ENCODE assay signal across 9 mouse cellular contexts in genomic region chr10:13861115-13861909, GRCm38 (mm10). TPM values are rescaled to one million over a fixed set of nuclear protein-coding genes. Genes with fewer than 3 reads are reported as not detected.
DNase-seq lines count a peak whose midpoint lies in the region; TF ChIP-seq lines count a peak whose summit lies in the region.
"Had no signal": no experiment of that assay in that cellular context is flagged by ENCODE, and none has a peak within 500 bp of the region (broad histone marks: within the 10 kb centered on the region; RNA-seq: fewer than 3 reads in every experiment).

No protein-coding gene starts in this region.

- intact Hi-C loops in heart, adult 2 months (cut with DNase I), result no loop called here
- intact Hi-C loops in heart, postnatal 25 days (cut with DNase I), result loop anchor here (10.0 kb wide), 1 partner anchor 297 kb away; no protein-coding TSS in a partner anchor
- intact Hi-C loops in left cerebral cortex, postnatal 4 days (cut with DNase I), result loop anchor here (10.0 kb wide), 1 partner anchor 297 kb away; no protein-coding TSS in a partner anchor

- no peaks in the 10 kb centered on the region; the same call in 1 of the 2 replicates for H3K36me3 ChIP-seq in heart, adult 2 months (ENCODE audit: control insufficient read depth, insufficient read depth, low read length)

- 44% methylated on average over 11 of the region's 11 CpGs for WGBS in heart, adult 2 months

- TF ChIP-seq POLR2A in heart, adult 2 months (IDR thresholded peaks at IDR 0.05; ENCODE audit: insufficient read depth, low read depth, low read length), result no peak

- no peak overlapping the region for H3K4me3 ChIP-seq in heart, adult 2 months

- no peaks in the 10 kb centered on the region for H3K27me3 ChIP-seq in heart, adult 2 months (ENCODE audit: control insufficient read depth, insufficient read depth, low read length)

- TF ChIP-seq CTCF in heart, adult 2 months (IDR thresholded peaks at IDR 0.05), result no peak

- no peak for TF ChIP-seq EP300 in heart, adult 2 months (IDR thresholded peaks at IDR 0.05; ENCODE audit: insufficient read depth, low read depth, low read length)

- H3K27ac ChIP-seq in heart, adult 2 months, result no peak overlapping the region
- H3K27ac ChIP-seq: liver, embryonic 14.5 days had no signal

- H3K79me2 ChIP-seq in heart, adult 2 months (replicated peaks; ENCODE audit: control insufficient read depth, insufficient read depth, low read length), result no peaks in the 10 kb centered on the region; the same call in 1 of the 2 replicates

- H3K4me1 ChIP-seq in heart, adult 2 months (ENCODE audit: control insufficient read depth, insufficient read depth, low read length), result no peaks in the 10 kb centered on the region; the same call in 1 of the 2 replicates

- no peak overlapping the region for H3K9ac ChIP-seq in heart, adult 2 months (ENCODE audit: low read depth, low read length)
- H3K9ac ChIP-seq: liver, embryonic 14.5 days had no signal

- peak; percentile 17 to 28 for DNase-seq in heart, adult 2 months
- DNase-seq in heart, postnatal 25 days (ENCODE audit: low spot score), result no peak
- DNase-seq in frontal cortex, postnatal 10 days (ENCODE audit: low spot score in 2 of 2), result peak; percentile 42 to 58
- DNase-seq in kidney, adult 8-10 months, result peak; percentile 28 to 40
- peak; percentile 24 for DNase-seq in left cerebral cortex, postnatal 4 days
- peak; percentile 64 for DNase-seq in neural tube, embryonic 10.5 days (ENCODE audit: extremely low spot score, low spot score)
- DNase-seq in spleen, postnatal 10 days (ENCODE audit: low spot score in 2 of 2), result no peak
- DNase-seq in thymus, postnatal 25 days, result no peak

RNA-seq across cellular contexts. Expression of gene Aig1, which starts 7.5 kb away (rescaled TPM):
- 10 to 100 TPM; 54.5 to 62.8 TPM for total RNA-seq in heart, adult 2 months (2021)
- polyA plus RNA-seq in heart, adult 2 months (2012; rRNA removed), result 71.0 and 120 TPM in 2 replicates
- 10 to 100 TPM; 56.0 to 57.4 TPM for total RNA-seq in heart, postnatal 25 days (2021)
- total RNA-seq in left cerebral cortex, postnatal 4 days (2021), result 10 to 100 TPM; 62.3 to 66.2 TPM

Comparison
In these comparisons a context has a peak if more than half of its experiments do, and no peak if none do; other contexts are left out.
1. DNase-seq: peak in heart, adult 2 months (2 of 2), frontal cortex, postnatal 10 days (2 of 2), kidney, adult 8-10 months (2 of 2), left cerebral cortex, postnatal 4 days (single experiment) and neural tube, embryonic 10.5 days (single experiment); none in heart, postnatal 25 days (single experiment), spleen, postnatal 10 days (0 of 2) and thymus, postnatal 25 days (single experiment).